Mouse (Mus musculus): ENCODE data around the gene Pdcl. TPM values are rescaled to one million over a fixed set of nuclear protein-coding genes. Genes with fewer than 3 reads are reported as not detected.

The Pdcl gene
- polyA plus RNA-seq, 1 experiment from 2014 or later: 10.2 TPM

GRCm38 (mm10) chr2:37338497-37339187, 20.5 kb downstream of the Pdcl start:
- Histone ChIP-seq H3K4me3 (ENCODE audit: low read depth, low read length) (no peak overlapping the region), H3K4me1 (ENCODE audit: control insufficient read depth, low read depth, low read length) (no peaks in the 10 kb centered on the region), H3K4me2 (ENCODE audit: low read depth, low read length) (no peak overlapping the region), H3K36me3 (ENCODE audit: control insufficient read depth, insufficient read depth) (no peaks in the 10 kb centered on the region), H3K9ac (ENCODE audit: low read depth, low read length) (no peak overlapping the region), H3K27me3 (ENCODE audit: control insufficient read depth, insufficient read depth, low read depth, low read length) (no peaks in the 10 kb centered on the region), H3K27ac (ENCODE audit: low read length) (no peak overlapping the region), H3K9me3 (replicated peaks; ENCODE audit: control insufficient read depth, low read length) (no peaks in the 10 kb centered on the region)
- 51% methylated on average over 10 of the region's 10 CpGs for WGBS (ENCODE audit: insufficient replicate concordance)
- ATAC-seq (ENCODE audit: low read depth): no peak

GRCm38 (mm10) chr2:37333321-37333720, 25.8 kb downstream of the Pdcl start:
- Histone ChIP-seq H3K27ac (ENCODE audit: low read length) (no peak overlapping the region), H3K4me1 (ENCODE audit: control insufficient read depth, low read depth, low read length) (no peaks in the 10 kb centered on the region), H3K36me3 (ENCODE audit: control insufficient read depth, insufficient read depth) (no peaks in the 10 kb centered on the region), H3K4me2 (ENCODE audit: low read depth, low read length) (no peak overlapping the region), H3K9ac (ENCODE audit: low read depth, low read length) (no peak overlapping the region), H3K4me3 (ENCODE audit: low read depth, low read length) (no peak overlapping the region), H3K9me3 (replicated peaks; ENCODE audit: control insufficient read depth, low read length) (no peaks in the 10 kb centered on the region), H3K27me3 (ENCODE audit: control insufficient read depth, insufficient read depth, low read depth, low read length) (no peaks in the 10 kb centered on the region)
- no peak for ATAC-seq (ENCODE audit: low read depth)
- WGBS (ENCODE audit: insufficient replicate concordance): 55% methylated on average over 2 of the region's 2 CpGs

- Histone ChIP-seq H3K27ac (ENCODE audit: low read length) (no peak within 1 kb of the TSS), H3K4me2 (ENCODE audit: low read depth, low read length) (no peak within 1 kb of the TSS), H3K4me3 (ENCODE audit: low read depth, low read length) (no peak within 1 kb of the TSS), H3K36me3 (ENCODE audit: control insufficient read depth, insufficient read depth) (no peaks in the 10 kb centered on the region), H3K4me1 (ENCODE audit: control insufficient read depth, low read depth, low read length) (no peaks in the 10 kb centered on the region), H3K27me3 (ENCODE audit: control insufficient read depth, insufficient read depth, low read depth, low read length) (no peaks in the 10 kb centered on the region), H3K9me3 (replicated peaks; ENCODE audit: control insufficient read depth, low read length) (no peaks in the 10 kb centered on the region), H3K9ac (ENCODE audit: low read depth, low read length) (no peak within 1 kb of the TSS)
- 53% methylated on average over 1 of the region's 1 CpGs for WGBS (ENCODE audit: insufficient replicate concordance)
- ATAC-seq (ENCODE audit: low read depth): no peak
Measured at GRCm38 (mm10) chr2:37326215-37326614, 32.9 kb downstream of the Pdcl start, which contains the start of gene Olfr368. Gene Olfr368, plus strand, starts transcription at chr2:37326515.

Other genes with a start within 250 kb of the Pdcl start
- gene Olfr362, start 241.4 kb downstream of the Pdcl start, polyA plus RNA-seq (2015; fragmentation: Nextera tagmentation; extraction: Ambion mirVana): not detected in 2 replicates
- gene Olfr364-ps1, start 220.0 kb downstream of the Pdcl start, polyA plus RNA-seq (2015; fragmentation: Nextera tagmentation; extraction: Ambion mirVana): not detected in 2 replicates
- not detected in 2 replicates for gene Olfr365, start 171.1 kb downstream of the Pdcl start, polyA plus RNA-seq (2015; fragmentation: Nextera tagmentation; extraction: Ambion mirVana)
- not detected in 2 replicates for gene Olfr366, start 147.8 kb downstream of the Pdcl start, polyA plus RNA-seq (2015; fragmentation: Nextera tagmentation; extraction: Ambion mirVana)
- not detected in 2 replicates for gene Olfr368, start 32.8 kb downstream of the Pdcl start, polyA plus RNA-seq (2015; fragmentation: Nextera tagmentation; extraction: Ambion mirVana)
- gene Rc3h2, start 63.6 kb upstream of the Pdcl start, polyA plus RNA-seq (2015; fragmentation: Nextera tagmentation; extraction: Ambion mirVana): 4.2 and 4.6 TPM in 2 replicates
- 1.8 TPM in 2 replicates for gene Zbtb26, start 83.8 kb upstream of the Pdcl start, polyA plus RNA-seq (2015; fragmentation: Nextera tagmentation; extraction: Ambion mirVana)
- 2.9 and 3.1 TPM in 2 replicates for gene Zbtb6, start 83.8 kb upstream of the Pdcl start, polyA plus RNA-seq (2015; fragmentation: Nextera tagmentation; extraction: Ambion mirVana)
- gene Rabgap1, start 83.9 kb upstream of the Pdcl start, polyA plus RNA-seq (2015; fragmentation: Nextera tagmentation; extraction: Ambion mirVana): 7.2 TPM in 2 replicates
- gene Gpr21, start 157.0 kb upstream of the Pdcl start, polyA plus RNA-seq (2015; fragmentation: Nextera tagmentation; extraction: Ambion mirVana): 0.12 and 0.34 TPM in 2 replicates